Mouse (Mus musculus) kidney, embryonic 15.5 days (tissue): ENCODE data around the gene Gm17349. TPM values are rescaled to one million over a fixed set of nuclear protein-coding genes. Genes with fewer than 3 reads are reported as not detected.

Experiments used
- ATAC-seq: fragments of 200-750 bp; cut with Nextera tagmentation; replicated peaks from 2 replicates; pipeline ENCODE4 v1.8.0; 2017; ENCODE audit warnings: moderate TSS enrichment; ENCODE audit not compliant: low FRiP score
- H3K27ac ChIP-seq: fragments of 300-500 bp; sonication (generic); 2 replicates; pipeline ENCODE4 v1.5.1; 2015; ENCODE audit warnings: mild to moderate bottlenecking, inconsistent platforms
- H3K27me3 ChIP-seq: fragments of 300-500 bp; sonication (generic); 2 replicates; pipeline ENCODE4 v1.6.1; 2015; ENCODE audit warnings: inconsistent platforms
- H3K36me3 ChIP-seq: fragments of 300-500 bp; sonication (generic); 2 replicates; pipeline ENCODE4 v1.6.1; 2015; ENCODE audit warnings: inconsistent platforms
- H3K4me1 ChIP-seq: fragments of 300-500 bp; sonication (generic); 2 replicates; pipeline ENCODE4 v1.6.1; 2015; ENCODE audit warnings: inconsistent platforms
- H3K4me2 ChIP-seq: fragments of 300-500 bp; sonication (generic); 2 replicates; pipeline ENCODE4 v1.6.1; 2015; ENCODE audit warnings: moderate library complexity, mild to moderate bottlenecking, inconsistent platforms
- H3K4me3 ChIP-seq: fragments of 300-500 bp; sonication (generic); replicated peaks from 2 replicates; pipeline ENCODE4 v1.5.1; 2015; ENCODE audit warnings: mild to moderate bottlenecking, inconsistent platforms
- H3K9ac ChIP-seq: fragments of 300-500 bp; sonication (generic); 2 replicates; pipeline ENCODE4 v1.6.1; 2015; ENCODE audit warnings: mild to moderate bottlenecking, inconsistent platforms
- H3K9me3 ChIP-seq: fragments of 300-500 bp; sonication (generic); replicated peaks from 2 replicates; pipeline ENCODE4 v1.6.1; 2016; ENCODE audit warnings: inconsistent platforms
- WGBS: fragments of 180-500 bp; shearing (Covaris S2); methylation state at CpG from one replicate; pipeline ENCODE4 v1.1.7; 2015; ENCODE audit warnings: mixed read lengths; 5-methylcytosine and 5-hydroxymethylcytosine counted together
- polyA plus RNA-seq: library from polyadenylated mRNA; unstranded; fragments of >200 nt; fragmentation: Nextera tagmentation; extraction: Ambion mirVana; gene quantifications from 2 replicates; pipeline ENCODE4 v1.2.1, GENCODE M21; 2015

Gene Gm17349
- polyA plus RNA-seq, 1 experiment from 2014 or later: not detected

DNA sequence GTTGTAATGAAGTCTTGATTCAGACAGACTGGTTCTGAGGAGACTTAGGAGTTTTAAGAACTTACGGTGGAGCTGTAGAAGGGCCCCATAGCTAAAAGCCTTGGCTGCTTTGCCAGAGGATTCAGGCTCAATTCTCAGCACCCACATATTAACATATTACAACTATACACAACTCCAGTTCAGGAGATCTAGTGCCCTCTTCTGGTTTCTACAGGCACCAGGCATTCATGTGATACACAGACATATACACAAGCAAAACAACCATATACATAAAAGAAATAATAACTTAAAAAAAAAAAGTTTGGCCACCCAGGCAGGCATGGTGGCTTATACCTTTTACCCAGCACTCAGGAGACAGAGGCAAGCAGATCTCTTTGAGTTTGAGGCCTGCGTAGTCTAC lies 37.7 kb downstream of the Gm17349 start:
- H3K9me3 ChIP-seq: no peaks in the 10 kb centered on the region
- no peak overlapping the region for H3K4me3 ChIP-seq
- no peaks in the 10 kb centered on the region for H3K36me3 ChIP-seq
- peaks cover 47% of the 10 kb centered on the region for H3K4me1 ChIP-seq
- H3K4me2 ChIP-seq: no peak overlapping the region
- 99% methylated on average over 2 of the region's 2 CpGs for WGBS
- H3K27me3 ChIP-seq: peaks cover 81% of the 10 kb centered on the region
- no peak for ATAC-seq
- H3K27ac ChIP-seq: no peak overlapping the region
- no peak overlapping the region for H3K9ac ChIP-seq

DNA sequence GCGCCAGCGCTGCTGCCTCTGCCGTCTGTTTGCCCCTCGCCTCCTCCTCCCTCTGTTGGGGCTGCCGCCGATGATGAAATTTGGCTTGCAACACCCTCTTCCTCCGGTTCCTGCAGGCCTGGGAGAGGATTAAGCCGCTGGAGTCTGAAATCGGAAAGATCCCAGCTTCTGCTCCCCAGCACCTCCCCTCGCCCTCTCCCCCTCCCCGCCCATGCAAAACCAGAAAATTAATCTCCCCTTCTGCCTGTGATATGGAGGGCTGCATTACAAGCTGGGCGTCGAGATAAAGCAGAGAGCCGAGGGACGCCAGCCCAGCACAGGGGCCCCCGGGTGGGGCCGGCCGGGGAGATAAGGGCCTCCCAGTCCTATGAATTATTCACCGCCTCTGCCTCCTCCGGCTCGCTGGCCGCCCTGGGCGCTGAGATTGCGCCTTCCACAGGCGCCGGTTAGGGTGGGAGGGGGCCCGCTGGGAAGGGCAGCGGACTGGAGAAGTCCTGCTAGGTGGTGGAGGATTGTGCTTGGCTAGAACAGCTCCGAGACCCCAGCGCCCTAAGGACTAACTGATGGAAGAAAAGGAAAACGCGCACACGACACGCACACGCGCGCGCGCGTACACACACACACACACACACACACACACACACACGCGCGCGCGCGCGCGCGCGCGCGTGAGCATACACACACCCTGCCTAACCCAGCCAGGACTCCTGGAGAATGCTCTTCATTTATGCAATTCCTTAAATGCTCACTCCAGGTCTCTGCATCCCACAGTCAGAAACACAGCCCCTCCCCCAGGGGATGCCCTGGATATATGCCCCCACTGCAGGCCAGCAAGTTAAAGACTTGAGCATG lies 40.5 kb downstream of the Gm17349 start:
- Histone ChIP-seq H3K9ac (peak overlapping the region; percentile 27), H3K4me2 (peak overlapping the region; percentile 74), H3K27me3 (peaks cover 72% of the 10 kb centered on the region), H3K4me3 (peak overlapping the region; percentile 42), H3K9me3 (no peaks in the 10 kb centered on the region), H3K27ac (0 out of 2 replicates have a peak overlapping the region, but pooled peaks have one; percentile 55), H3K4me1 (peaks cover 30% of the 10 kb centered on the region), H3K36me3 (no peaks in the 10 kb centered on the region)
- WGBS: under 1% methylated on average over 33 of the region's 52 CpGs
- peak; percentile 85 for ATAC-seq

GRCm38 (mm10) chr15:99663964-99664599 lies 41.2 kb downstream of the Gm17349 start:
- Histone ChIP-seq H3K4me1 (peaks cover 26% of the 10 kb centered on the region), H3K9ac (peak overlapping the region; percentile 27), H3K4me3 (peak overlapping the region; percentile 42), H3K27me3 (peaks cover 64% of the 10 kb centered on the region), H3K4me2 (peak overlapping the region; percentile 74), H3K36me3 (no peaks in the 10 kb centered on the region), H3K27ac (0 out of 2 replicates have a peak overlapping the region, but pooled peaks have one; percentile 55), H3K9me3 (no peaks in the 10 kb centered on the region)
- ATAC-seq: no peak
- WGBS: 3% methylated on average over 17 of the region's 17 CpGs

GRCm38 (mm10) chr15:99662371-99662770 lies 42.9 kb downstream of the Gm17349 start:
- no peak overlapping the region for H3K9ac ChIP-seq
- no peak overlapping the region for H3K4me3 ChIP-seq
- H3K36me3 ChIP-seq: no peaks in the 10 kb centered on the region
- no peak for ATAC-seq
- H3K4me2 ChIP-seq: no peak overlapping the region
- H3K27ac ChIP-seq: no peak overlapping the region
- H3K27me3 ChIP-seq: peaks cover 56% of the 10 kb centered on the region
- H3K4me1 ChIP-seq: peaks cover 22% of the 10 kb centered on the region
- WGBS: 64% methylated on average over 7 of the region's 7 CpGs
- H3K9me3 ChIP-seq: no peaks in the 10 kb centered on the region

DNA sequence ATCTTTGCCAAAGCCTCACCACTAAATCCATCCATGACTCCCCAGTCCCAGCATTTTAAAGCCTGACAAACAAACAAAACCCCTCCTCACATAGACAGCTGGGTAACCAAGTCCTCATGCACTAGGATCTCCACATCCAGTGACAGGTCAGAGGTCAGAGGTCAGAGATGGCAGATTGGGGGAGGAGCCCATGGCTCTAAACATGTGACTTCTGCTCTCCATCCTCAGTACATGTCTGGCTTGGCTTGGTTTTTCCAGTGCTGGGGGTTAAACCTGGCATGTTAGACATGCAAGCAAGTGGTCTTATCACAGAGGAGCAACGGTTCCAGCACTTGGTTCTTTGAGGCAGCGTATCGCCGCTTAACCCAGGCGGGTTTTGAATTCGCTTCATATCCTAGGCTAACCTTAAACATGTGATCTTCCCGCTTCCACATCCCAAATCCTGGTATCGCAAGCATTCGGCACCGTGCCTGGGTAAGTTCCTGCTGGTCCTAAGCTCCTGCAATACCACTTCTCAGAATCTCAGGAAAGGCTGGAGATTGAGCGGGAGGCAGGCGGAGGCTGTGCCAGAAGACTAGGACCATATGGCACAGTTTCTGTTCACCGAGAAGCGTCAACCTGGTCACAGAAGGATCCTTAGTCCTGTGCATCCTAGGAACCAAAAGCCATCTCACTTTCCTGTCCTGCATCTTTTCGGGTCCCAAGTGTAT lies 44.0 kb downstream of the Gm17349 start:
- Histone ChIP-seq H3K4me1 (peaks cover 21% of the 10 kb centered on the region), H3K4me3 (no peak overlapping the region), H3K36me3 (no peaks in the 10 kb centered on the region), H3K4me2 (no peak overlapping the region), H3K9ac (no peak overlapping the region), H3K9me3 (no peaks in the 10 kb centered on the region), H3K27me3 (peaks cover 53% of the 10 kb centered on the region), H3K27ac (no peak overlapping the region)
- 90% methylated on average over 15 of the region's 15 CpGs for WGBS
- no peak for ATAC-seq

GRCm38 (mm10) chr15:99658437-99658836 lies 46.9 kb downstream of the Gm17349 start:
- peaks cover 8% of the 10 kb centered on the region for H3K4me1 ChIP-seq
- no peaks in the 10 kb centered on the region for H3K36me3 ChIP-seq
- no peak overlapping the region for H3K9ac ChIP-seq
- no peak for ATAC-seq
- H3K4me3 ChIP-seq: no peak overlapping the region
- 42% methylated on average over 2 of the region's 2 CpGs for WGBS
- no peak overlapping the region for H3K4me2 ChIP-seq
- H3K9me3 ChIP-seq: no peaks in the 10 kb centered on the region
- no peak overlapping the region for H3K27ac ChIP-seq
- H3K27me3 ChIP-seq: peaks cover 56% of the 10 kb centered on the region

DNA sequence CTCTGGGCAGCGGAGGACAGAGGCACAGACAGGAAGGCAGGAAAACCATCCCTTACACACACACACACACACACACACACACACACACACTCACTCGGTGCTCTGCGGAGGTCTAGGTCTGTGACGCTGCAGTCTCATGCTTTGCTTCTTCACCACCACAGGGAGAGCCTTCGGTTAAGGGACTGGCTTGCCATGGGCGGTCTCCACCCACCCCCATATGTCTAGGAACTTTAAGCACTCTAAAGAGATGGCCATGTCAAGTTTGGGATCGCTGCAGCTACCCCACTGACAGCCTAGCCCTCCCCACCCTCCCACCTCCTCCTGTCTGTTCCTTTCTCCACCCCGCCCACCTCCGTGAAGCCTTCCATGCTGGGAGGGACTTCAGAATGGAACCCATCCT lies 49.3 kb downstream of the Gm17349 start:
- 47% methylated on average over 9 of the region's 9 CpGs for WGBS
- Histone ChIP-seq H3K4me1 (peaks cover 19% of the 10 kb centered on the region), H3K4me3 (no peak overlapping the region), H3K27ac (no peak overlapping the region), H3K9me3 (no peaks in the 10 kb centered on the region), H3K9ac (no peak overlapping the region), H3K27me3 (peaks cover 50% of the 10 kb centered on the region), H3K4me2 (no peak overlapping the region), H3K36me3 (no peaks in the 10 kb centered on the region)
- no peak for ATAC-seq

GRCm38 (mm10) chr15:99653876-99654275 lies 51.4 kb downstream of the Gm17349 start:
- ATAC-seq: no peak
- H3K9me3 ChIP-seq: no peaks in the 10 kb centered on the region
- H3K4me2 ChIP-seq: peak overlapping the region; percentile 57
- H3K9ac ChIP-seq: no peak overlapping the region
- H3K4me3 ChIP-seq: peak overlapping the region; percentile 25
- 3% methylated on average over 21 of the region's 21 CpGs for WGBS
- no peaks in the 10 kb centered on the region for H3K36me3 ChIP-seq
- no peak overlapping the region for H3K27ac ChIP-seq
- H3K4me1 ChIP-seq: peaks cover 38% of the 10 kb centered on the region
- peaks cover 46% of the 10 kb centered on the region for H3K27me3 ChIP-seq

GRCm38 (mm10) chr15:99653291-99653690 lies 52.0 kb downstream of the Gm17349 start:
- peaks cover 46% of the 10 kb centered on the region for H3K27me3 ChIP-seq
- peaks cover 44% of the 10 kb centered on the region for H3K4me1 ChIP-seq
- no peaks in the 10 kb centered on the region for H3K9me3 ChIP-seq
- H3K4me3 ChIP-seq: peak overlapping the region; percentile 25
- peak overlapping the region; percentile 57 for H3K4me2 ChIP-seq
- no peaks in the 10 kb centered on the region for H3K36me3 ChIP-seq
- H3K27ac ChIP-seq: no peak overlapping the region
- WGBS: 4% methylated on average over 8 of the region's 8 CpGs
- H3K9ac ChIP-seq: no peak overlapping the region
- no peak for ATAC-seq

Other genes starting within 250 kb of the Gm17349 start
- 9.5 and 11.1 TPM in 2 replicates for gene Nckap5l, start 247.7 kb downstream of the Gm17349 start, polyA plus RNA-seq
- 15.6 and 17.3 TPM in 2 replicates for gene Bcdin3d, start 230.8 kb downstream of the Gm17349 start, polyA plus RNA-seq
- gene Faim2, start 177.3 kb downstream of the Gm17349 start, polyA plus RNA-seq: 0.30 and 1.1 TPM in 2 replicates
- 42.5 and 66.2 TPM in 2 replicates for gene Aqp2, start 126.4 kb downstream of the Gm17349 start, polyA plus RNA-seq
- gene Aqp5, start 114.7 kb downstream of the Gm17349 start, polyA plus RNA-seq: 1.5 and 2.6 TPM in 2 replicates
- gene Aqp6, start 104.1 kb downstream of the Gm17349 start, polyA plus RNA-seq: 0.08 TPM in 1 of 2 replicates, not detected in the other
- gene Racgap1, start 53.8 kb downstream of the Gm17349 start, polyA plus RNA-seq: 141 and 147 TPM in 2 replicates
- 1.4 and 1.8 TPM in 2 replicates for gene Asic1, start 35.1 kb downstream of the Gm17349 start, polyA plus RNA-seq
- 55.3 and 57.4 TPM in 2 replicates for gene Smarcd1, start 3.4 kb downstream of the Gm17349 start, polyA plus RNA-seq
- gene Gpd1, start 12.0 kb upstream of the Gm17349 start, polyA plus RNA-seq: 23.0 and 28.5 TPM in 2 replicates
- gene Cox14, start 20.1 kb upstream of the Gm17349 start, polyA plus RNA-seq: 184 and 185 TPM in 2 replicates
- 79.9 and 81.6 TPM in 2 replicates for gene Cers5, start 67.4 kb upstream of the Gm17349 start, polyA plus RNA-seq
- 51.5 and 55.2 TPM in 2 replicates for gene Lima1, start 170.0 kb upstream of the Gm17349 start, polyA plus RNA-seq